Mouse (Mus musculus): Measurements from ENCODE around the gene Tmc2. TPM values are rescaled to one million over a fixed set of nuclear protein-coding genes. Genes with fewer than 3 reads are reported as not detected.

The Tmc2 gene
- polyA plus RNA-seq, 1 experiment from 2014 or later, result not detected

DNA sequence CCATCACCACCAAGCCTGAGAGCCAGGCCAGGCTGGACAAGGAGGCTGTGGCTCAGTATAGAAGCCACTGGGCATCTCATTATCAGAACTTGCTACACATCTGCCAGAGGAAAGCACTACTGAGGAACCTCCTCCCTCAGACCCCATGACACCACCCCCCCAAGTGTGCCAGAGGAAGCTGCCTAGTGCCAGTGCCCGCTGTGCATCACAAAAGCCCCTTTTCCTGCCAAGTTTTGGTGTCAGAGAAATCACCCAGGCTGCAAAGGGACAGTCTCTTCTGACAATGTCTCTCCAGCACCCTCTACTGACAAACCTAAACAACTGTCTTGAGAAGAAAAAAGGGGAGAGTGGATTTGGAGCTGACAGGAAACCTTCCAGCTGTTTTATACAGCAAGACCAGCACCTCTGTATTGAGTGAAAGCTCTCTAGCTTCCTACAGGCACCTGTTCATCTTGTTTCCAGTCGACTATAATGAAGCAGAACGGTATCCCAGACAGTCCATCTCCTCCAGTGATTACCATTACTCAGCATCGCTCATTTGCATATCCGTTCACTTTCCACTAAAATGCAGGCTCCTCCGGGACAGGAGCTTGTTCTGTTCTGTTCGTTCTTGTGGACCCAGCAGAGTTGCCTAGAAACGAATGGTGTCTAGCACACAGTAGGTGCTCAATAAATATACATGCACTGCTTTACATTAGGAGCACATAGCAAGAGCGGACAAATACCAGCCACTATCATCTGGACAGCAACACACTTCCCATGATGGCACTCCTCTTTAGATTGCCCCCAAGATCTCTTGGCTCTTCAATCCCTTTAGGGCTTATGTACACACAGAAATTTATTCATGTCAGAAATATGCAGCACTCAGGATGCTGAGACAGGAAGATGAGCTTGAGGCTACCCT, 28.4 kb upstream of the Tmc2 start:
- Histone ChIP-seq H3K4me1 (ENCODE audit: insufficient read depth) (no peaks in the 10 kb centered on the region), H3K27me3 (ENCODE audit: insufficient read depth, low read length) (no peaks in the 10 kb centered on the region), H3K9me3 (ENCODE audit: low read depth, low read length) (no peaks in the 10 kb centered on the region), H3K4me3 (ENCODE audit: low read depth, low read length) (no peak overlapping the region), H3K4me2 (no peak overlapping the region), H3K9ac (no peak overlapping the region), H3K27ac (ENCODE audit: low read depth) (no peak overlapping the region), H3K36me3 (ENCODE audit: insufficient read depth) (peaks cover 51% of the 10 kb centered on the region)
- ATAC-seq (ENCODE audit: insufficient read depth), result peak; percentile 60; the same call in 1 of the 2 replicates
- WGBS, result 63% methylated on average over 9 of the region's 9 CpGs
- peak; percentile 42 for TF ChIP-seq CTCF (IDR thresholded peaks at IDR 0.05; ENCODE audit: low read depth)
- peak; percentile 73 for DNase-seq

DNA sequence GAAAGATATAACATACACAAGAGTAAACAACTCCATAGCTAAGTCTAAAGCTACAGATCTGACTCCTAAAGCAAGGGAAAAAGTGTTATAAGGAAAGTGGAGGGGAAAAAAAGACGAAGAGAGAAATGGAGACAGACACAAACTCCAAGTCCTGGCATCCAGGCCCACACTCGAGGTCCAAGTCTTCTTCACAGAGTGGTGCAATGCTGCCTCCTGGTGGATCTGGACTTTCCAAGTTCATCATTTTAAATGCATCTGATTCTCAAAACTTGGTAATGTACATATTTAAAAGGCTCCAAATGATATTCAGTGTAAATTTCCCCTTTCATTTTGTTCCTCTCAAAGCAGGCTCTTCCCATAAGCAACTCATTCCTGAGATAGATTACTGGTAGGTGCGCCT, 27.1 kb upstream of the Tmc2 start:
- peak; percentile 65 for TF ChIP-seq CTCF (IDR thresholded peaks at IDR 0.05; ENCODE audit: low read depth)
- H3K9me3 ChIP-seq (ENCODE audit: low read depth, low read length), result no peaks in the 10 kb centered on the region
- H3K36me3 ChIP-seq (ENCODE audit: insufficient read depth), result peaks cover 64% of the 10 kb centered on the region

DNA sequence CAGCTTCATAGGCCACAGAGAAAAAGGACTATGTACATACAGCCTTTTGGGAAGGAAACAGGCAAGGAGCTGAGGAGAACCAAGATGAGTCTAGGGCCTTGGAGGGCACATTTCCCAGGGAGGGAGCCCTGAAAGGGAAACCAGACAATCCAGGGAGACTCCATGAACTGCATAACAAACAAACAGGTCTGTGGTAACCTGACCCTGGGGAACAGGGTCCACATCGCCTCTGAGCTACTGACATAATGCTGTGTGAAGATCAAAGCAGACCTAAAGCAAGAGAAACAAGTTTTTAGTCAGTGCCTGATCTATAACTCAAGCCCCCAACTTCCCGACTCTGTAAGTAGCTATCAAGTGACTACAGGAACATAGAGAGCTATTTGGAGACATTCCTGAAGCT, 23.3 kb upstream of the Tmc2 start:
- no peak overlapping the region for H3K4me3 ChIP-seq (ENCODE audit: low read depth, low read length)
- H3K9ac ChIP-seq, result no peak overlapping the region
- no peaks in the 10 kb centered on the region for H3K4me1 ChIP-seq (ENCODE audit: insufficient read depth)
- TF ChIP-seq CTCF (IDR thresholded peaks at IDR 0.05; ENCODE audit: low read depth), result no peak
- no peak overlapping the region for H3K4me2 ChIP-seq
- DNase-seq (no peak), ATAC-seq (ENCODE audit: insufficient read depth) (no peak)
- no peak overlapping the region for H3K27ac ChIP-seq (ENCODE audit: low read depth)
- H3K27me3 ChIP-seq (ENCODE audit: insufficient read depth, low read length), result no peaks in the 10 kb centered on the region
- peaks cover 95% of the 10 kb centered on the region for H3K36me3 ChIP-seq (ENCODE audit: insufficient read depth)
- 65% methylated on average over 2 of the region's 2 CpGs for WGBS
- H3K9me3 ChIP-seq (ENCODE audit: low read depth, low read length), result no peaks in the 10 kb centered on the region

More for the DNA sequence above, 27.1 kb upstream of the Tmc2 start:
- Histone ChIP-seq H3K27me3 (ENCODE audit: insufficient read depth, low read length) (no peaks in the 10 kb centered on the region), H3K27ac (ENCODE audit: low read depth) (no peak overlapping the region), H3K4me2 (no peak overlapping the region), H3K4me1 (ENCODE audit: insufficient read depth) (no peaks in the 10 kb centered on the region), H3K9ac (no peak overlapping the region), H3K4me3 (ENCODE audit: low read depth, low read length) (no peak overlapping the region)
- WGBS, result 48% methylated on average over 3 of the region's 3 CpGs
- ATAC-seq (ENCODE audit: insufficient read depth) (no peak), DNase-seq (peak; percentile 88)

DNA sequence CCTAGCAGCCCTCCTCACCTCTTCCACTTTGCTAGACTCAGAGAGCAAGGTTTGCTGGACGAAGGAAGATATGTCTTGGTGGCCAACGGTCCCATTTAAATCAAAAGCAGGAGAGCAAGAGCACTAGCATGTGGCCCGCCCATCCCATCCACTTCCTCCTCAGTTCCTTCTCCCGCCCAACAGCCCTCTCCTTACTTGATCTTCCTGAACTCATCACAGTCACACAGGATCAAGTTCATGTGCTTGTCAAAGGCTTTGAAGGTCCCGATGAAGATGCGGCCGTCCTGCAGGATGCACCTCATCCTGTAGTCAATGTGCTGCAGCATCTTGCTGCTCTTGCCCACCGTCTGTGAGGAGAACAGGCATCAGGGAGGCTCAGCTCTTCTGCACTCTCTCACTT, 18.2 kb upstream of the Tmc2 start:
- peak overlapping the region; percentile 100; the same call in 1 of the 2 replicates for H3K9ac ChIP-seq

DNA sequence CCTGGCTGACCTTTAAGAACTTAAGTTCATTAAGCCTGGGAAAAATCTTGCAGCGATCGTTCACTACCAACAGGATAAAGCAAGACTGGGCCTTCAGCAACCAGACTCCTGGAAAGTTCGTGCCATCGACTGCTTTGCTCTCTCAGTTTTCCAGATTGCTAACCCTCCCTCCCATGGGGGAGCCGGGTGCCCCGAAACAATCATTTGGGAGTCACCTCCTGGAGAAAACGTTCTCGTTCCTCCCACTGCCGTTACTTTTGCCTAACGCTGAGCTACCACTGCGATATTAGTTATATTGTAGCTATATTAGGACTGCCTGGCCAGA, 16.7 kb upstream of the Tmc2 start:
- ATAC-seq (ENCODE audit: insufficient read depth), result peak; percentile 1; the same call in 1 of the 2 replicates
- WGBS, result under 1% methylated on average over 11 of the region's 11 CpGs

More for the DNA sequence above, 18.2 kb upstream of the Tmc2 start:
- Histone ChIP-seq H3K36me3 (ENCODE audit: insufficient read depth) (peaks cover 54% of the 10 kb centered on the region), H3K4me2 (peak overlapping the region; percentile 73), H3K4me1 (ENCODE audit: insufficient read depth) (no peaks in the 10 kb centered on the region), H3K9me3 (ENCODE audit: low read depth, low read length) (no peaks in the 10 kb centered on the region), H3K27ac (ENCODE audit: low read depth) (no peak overlapping the region), H3K27me3 (ENCODE audit: insufficient read depth, low read length) (no peaks in the 10 kb centered on the region), H3K4me3 (ENCODE audit: low read depth, low read length) (peak overlapping the region; percentile 99; the same call in 1 of the 2 replicates)
- 66% methylated on average over 8 of the region's 8 CpGs for WGBS
- no peak for TF ChIP-seq CTCF (IDR thresholded peaks at IDR 0.05; ENCODE audit: low read depth)
- ATAC-seq (ENCODE audit: insufficient read depth) (no peak), DNase-seq (no peak)

DNA sequence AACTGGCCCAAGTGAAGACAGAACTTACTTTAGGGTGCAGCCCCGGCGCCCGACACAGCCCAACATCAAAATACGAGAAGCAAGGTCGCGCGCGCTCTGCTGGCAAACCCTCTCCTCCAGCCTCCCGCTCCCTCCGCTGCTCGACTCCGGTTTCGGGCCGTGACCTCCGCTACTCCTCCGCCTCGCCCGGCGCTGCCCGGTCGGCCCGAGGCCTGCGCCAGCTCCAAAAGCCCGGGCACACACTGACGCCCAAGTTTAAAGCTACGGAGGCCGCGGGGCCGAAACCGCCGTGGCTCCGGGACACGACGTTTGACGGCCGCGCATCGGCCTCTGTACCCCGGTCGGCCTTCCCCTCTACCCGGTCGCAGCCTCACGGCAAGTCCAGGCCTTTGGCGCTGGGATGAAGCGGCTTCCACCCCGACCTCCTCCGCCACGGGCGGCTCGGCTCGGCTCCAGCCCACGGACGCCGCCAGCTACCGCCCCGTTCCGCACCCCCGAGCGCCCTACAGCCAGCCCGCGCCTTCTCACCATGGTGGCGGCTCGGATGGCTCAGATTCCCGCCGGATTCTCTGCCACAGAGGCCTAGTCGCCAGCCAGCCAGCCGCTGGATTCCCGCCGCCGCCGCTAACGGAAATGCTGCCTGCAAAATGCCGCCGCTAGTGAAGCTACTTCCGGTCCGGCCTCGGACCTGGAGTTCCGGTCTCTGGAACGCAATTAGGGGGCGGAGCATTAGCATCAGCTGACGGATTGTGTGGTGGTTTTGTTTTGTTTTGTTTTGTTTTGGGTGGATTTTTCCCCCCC, 16.1 kb upstream of the Tmc2 start, which contains the start of gene Snrpb:
Gene Snrpb, minus strand, starts transcription at position 698 of the 801 bp plus-strand sequence.
- peak within 1 kb of the TSS; percentile 73 for H3K4me2 ChIP-seq
- peak; percentile 97 for DNase-seq
- no peak for TF ChIP-seq CTCF (IDR thresholded peaks at IDR 0.05; ENCODE audit: low read depth)
- H3K9ac ChIP-seq, result peak within 1 kb of the TSS; percentile 100
- under 1% methylated on average over 80 of the region's 81 CpGs for WGBS
- no peaks in the 10 kb centered on the region for H3K27me3 ChIP-seq (ENCODE audit: insufficient read depth, low read length)
- peak within 1 kb of the TSS; percentile 99 for H3K4me3 ChIP-seq (ENCODE audit: low read depth, low read length)
- H3K9me3 ChIP-seq (ENCODE audit: low read depth, low read length), result no peaks in the 10 kb centered on the region
- peak within 1 kb of the TSS; percentile 96 for H3K27ac ChIP-seq (ENCODE audit: low read depth)
- peaks cover 33% of the 10 kb centered on the region for H3K36me3 ChIP-seq (ENCODE audit: insufficient read depth)
- peak; percentile 92 for ATAC-seq (ENCODE audit: insufficient read depth)
- H3K4me1 ChIP-seq (ENCODE audit: insufficient read depth), result no peaks in the 10 kb centered on the region

More for the DNA sequence above, 16.7 kb upstream of the Tmc2 start:
- H3K4me2 ChIP-seq, result peak overlapping the region; percentile 73
- H3K9ac ChIP-seq, result peak overlapping the region; percentile 100
- no peaks in the 10 kb centered on the region for H3K9me3 ChIP-seq (ENCODE audit: low read depth, low read length)
- H3K36me3 ChIP-seq (ENCODE audit: insufficient read depth), result peaks cover 39% of the 10 kb centered on the region
- H3K4me3 ChIP-seq (ENCODE audit: low read depth, low read length), result peak overlapping the region; percentile 99
- H3K27me3 ChIP-seq (ENCODE audit: insufficient read depth, low read length), result no peaks in the 10 kb centered on the region
- no peak for DNase-seq
- no peaks in the 10 kb centered on the region for H3K4me1 ChIP-seq (ENCODE audit: insufficient read depth)
- TF ChIP-seq CTCF (IDR thresholded peaks at IDR 0.05; ENCODE audit: low read depth), result no peak
- peak overlapping the region; percentile 96 for H3K27ac ChIP-seq (ENCODE audit: low read depth)
